Mouse (Mus musculus): ENCODE results near the gene Serinc5. TPM values are rescaled to one million over a fixed set of nuclear protein-coding genes. Genes with fewer than 3 reads are reported as not detected.

Serinc5 gene
- polyA plus RNA-seq, 1 experiment from 2014 or later: 7.0 TPM

DNA sequence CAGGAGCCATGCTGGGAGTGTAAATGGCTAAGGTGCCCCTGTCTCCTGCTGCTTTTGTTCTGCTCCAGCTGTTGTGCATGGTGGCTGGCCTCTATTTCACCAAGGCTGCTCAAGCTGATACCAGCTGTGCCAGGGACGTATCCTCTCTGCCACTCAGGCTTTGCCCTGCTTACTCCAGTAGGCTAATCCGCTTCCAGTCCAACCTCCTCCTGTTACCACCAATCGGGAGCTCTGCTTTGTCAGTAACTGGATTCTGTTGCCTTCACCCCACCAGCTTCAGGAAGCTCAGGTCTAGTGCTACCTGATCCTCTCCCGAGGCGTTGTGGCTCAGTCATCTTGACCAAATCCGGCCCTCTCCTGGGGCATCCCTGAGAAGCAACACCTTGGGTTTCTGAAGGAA is 33.9 kb downstream of the Serinc5 start:
- no peak for ATAC-seq (ENCODE audit: insufficient number of reproducible peaks, low FRiP score, low TSS enrichment, low read depth)

DNA sequence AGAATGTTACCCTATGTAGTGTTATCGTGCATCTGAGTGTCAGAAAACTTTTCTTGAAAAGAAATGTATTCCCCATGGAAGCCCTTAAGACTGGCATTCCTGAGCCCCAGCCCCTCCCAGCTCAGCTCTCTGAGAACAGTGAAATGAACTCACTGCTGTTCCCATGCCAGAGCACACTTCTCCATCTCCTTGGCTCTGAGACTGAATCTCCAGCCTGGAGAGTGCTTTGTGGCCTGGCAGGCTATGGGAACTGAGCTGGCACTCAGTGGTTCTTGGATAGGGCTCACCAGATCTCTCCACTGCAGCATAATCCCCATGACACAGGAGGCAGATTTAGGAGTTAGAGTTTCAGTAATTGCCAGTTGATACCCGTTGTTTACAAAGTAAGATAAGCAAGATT is 36.8 kb downstream of the Serinc5 start:
- Histone ChIP-seq H3K27me3 (ENCODE audit: control insufficient read depth, insufficient read depth, low read length) (no peaks in the 10 kb centered on the region), H3K9ac (ENCODE audit: low read length) (no peak overlapping the region), H3K27ac (replicated peaks; ENCODE audit: low read depth, low read length) (no peak overlapping the region), H3K4me3 (ENCODE audit: low read depth, low read length) (no peak overlapping the region), H3K9me3 (ENCODE audit: control insufficient read depth, low read length) (no peaks in the 10 kb centered on the region), H3K36me3 (ENCODE audit: control insufficient read depth, insufficient read depth, low read length) (no peaks in the 10 kb centered on the region), H3K4me2 (ENCODE audit: low read depth, severe bottlenecking) (no peak overlapping the region), H3K4me1 (ENCODE audit: control insufficient read depth, insufficient read depth, low read length) (no peaks in the 10 kb centered on the region)
- ATAC-seq (ENCODE audit: insufficient number of reproducible peaks, low FRiP score, low TSS enrichment, low read depth) (no peak), DNase-seq (ENCODE audit: low spot score) (no peak)
- WGBS: 89% methylated on average over 2 of the region's 2 CpGs

More for the DNA sequence above, 33.9 kb downstream of the Serinc5 start:
- no peaks in the 10 kb centered on the region for H3K27me3 ChIP-seq (ENCODE audit: control insufficient read depth, insufficient read depth, low read length)
- no peak overlapping the region for H3K4me3 ChIP-seq (ENCODE audit: low read depth, low read length)
- peaks cover 5% of the 10 kb centered on the region for H3K4me1 ChIP-seq (ENCODE audit: control insufficient read depth, insufficient read depth, low read length)
- H3K4me2 ChIP-seq (ENCODE audit: low read depth, severe bottlenecking): no peak overlapping the region
- no peaks in the 10 kb centered on the region for H3K9me3 ChIP-seq (ENCODE audit: control insufficient read depth, low read length)
- H3K36me3 ChIP-seq (ENCODE audit: control insufficient read depth, insufficient read depth, low read length): no peaks in the 10 kb centered on the region
- WGBS: 64% methylated on average over 6 of the region's 6 CpGs
- DNase-seq (ENCODE audit: low spot score): no peak
- no peak overlapping the region for H3K27ac ChIP-seq (replicated peaks; ENCODE audit: low read depth, low read length)
- no peak overlapping the region for H3K9ac ChIP-seq (ENCODE audit: low read length)

DNA sequence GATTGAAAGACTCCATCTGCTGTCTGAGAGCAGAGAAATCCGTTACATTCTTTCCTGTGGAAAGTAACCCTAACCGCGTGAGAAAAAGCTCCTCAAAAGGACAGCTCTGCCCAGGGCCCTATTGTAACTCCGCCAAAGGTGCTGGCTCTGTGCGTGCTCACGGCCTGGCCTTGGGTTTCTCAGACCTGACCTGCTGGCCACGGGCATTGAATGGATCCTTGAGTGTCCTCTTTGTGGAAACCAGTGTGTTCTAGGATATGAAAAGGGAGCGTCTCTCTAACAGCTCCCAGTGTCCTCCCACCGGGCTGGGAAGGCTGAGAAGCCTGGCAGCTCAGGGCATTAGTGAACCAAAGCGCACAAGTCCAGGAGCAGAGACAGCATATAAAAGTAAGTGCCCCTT is 38.2 kb downstream of the Serinc5 start:
- H3K4me1 ChIP-seq (ENCODE audit: control insufficient read depth, insufficient read depth, low read length): no peaks in the 10 kb centered on the region
- no peak overlapping the region for H3K9ac ChIP-seq (ENCODE audit: low read length)
- no peaks in the 10 kb centered on the region for H3K9me3 ChIP-seq (ENCODE audit: control insufficient read depth, low read length)
- DNase-seq (ENCODE audit: low spot score) (no peak), ATAC-seq (ENCODE audit: insufficient number of reproducible peaks, low FRiP score, low TSS enrichment, low read depth) (no peak)
- H3K27me3 ChIP-seq (ENCODE audit: control insufficient read depth, insufficient read depth, low read length): no peaks in the 10 kb centered on the region
- no peak overlapping the region for H3K27ac ChIP-seq (replicated peaks; ENCODE audit: low read depth, low read length)
- no peaks in the 10 kb centered on the region for H3K36me3 ChIP-seq (ENCODE audit: control insufficient read depth, insufficient read depth, low read length)
- WGBS: 86% methylated on average over 10 of the region's 10 CpGs
- H3K4me2 ChIP-seq (ENCODE audit: low read depth, severe bottlenecking): no peak overlapping the region
- H3K4me3 ChIP-seq (ENCODE audit: low read depth, low read length): no peak overlapping the region

DNA sequence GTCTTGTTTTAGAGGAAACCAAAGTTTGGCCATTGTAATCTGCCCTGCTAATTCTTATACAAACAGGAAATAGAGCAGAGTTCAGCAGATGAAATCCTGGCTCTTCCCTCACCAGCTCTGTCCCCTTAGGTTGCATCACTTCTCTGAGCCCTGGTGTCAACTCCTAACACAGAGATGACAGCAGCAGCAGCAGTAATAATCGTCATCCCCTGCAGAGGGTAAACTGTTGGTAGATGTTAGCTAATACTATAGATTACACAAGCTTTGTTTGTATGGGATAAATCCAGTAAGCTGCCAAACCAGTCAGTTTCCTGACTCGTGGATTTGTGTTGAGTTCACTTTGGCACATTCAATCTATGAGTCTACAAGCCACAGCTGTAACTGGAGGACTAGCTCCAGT is 40.1 kb downstream of the Serinc5 start:
- ATAC-seq (ENCODE audit: insufficient number of reproducible peaks, low FRiP score, low TSS enrichment, low read depth): no peak
- 74% methylated on average over 2 of the region's 2 CpGs for WGBS
- no peak overlapping the region for H3K9ac ChIP-seq (ENCODE audit: low read length)
- no peaks in the 10 kb centered on the region for H3K4me1 ChIP-seq (ENCODE audit: control insufficient read depth, insufficient read depth, low read length)
- no peak overlapping the region for H3K27ac ChIP-seq (replicated peaks; ENCODE audit: low read depth, low read length)
- no peak overlapping the region for H3K4me3 ChIP-seq (ENCODE audit: low read depth, low read length)
- H3K36me3 ChIP-seq (ENCODE audit: control insufficient read depth, insufficient read depth, low read length): no peaks in the 10 kb centered on the region
- H3K27me3 ChIP-seq (ENCODE audit: control insufficient read depth, insufficient read depth, low read length): no peaks in the 10 kb centered on the region
- DNase-seq (ENCODE audit: low spot score): no peak
- H3K4me2 ChIP-seq (ENCODE audit: low read depth, severe bottlenecking): no peak overlapping the region
- no peaks in the 10 kb centered on the region for H3K9me3 ChIP-seq (ENCODE audit: control insufficient read depth, low read length)

DNA sequence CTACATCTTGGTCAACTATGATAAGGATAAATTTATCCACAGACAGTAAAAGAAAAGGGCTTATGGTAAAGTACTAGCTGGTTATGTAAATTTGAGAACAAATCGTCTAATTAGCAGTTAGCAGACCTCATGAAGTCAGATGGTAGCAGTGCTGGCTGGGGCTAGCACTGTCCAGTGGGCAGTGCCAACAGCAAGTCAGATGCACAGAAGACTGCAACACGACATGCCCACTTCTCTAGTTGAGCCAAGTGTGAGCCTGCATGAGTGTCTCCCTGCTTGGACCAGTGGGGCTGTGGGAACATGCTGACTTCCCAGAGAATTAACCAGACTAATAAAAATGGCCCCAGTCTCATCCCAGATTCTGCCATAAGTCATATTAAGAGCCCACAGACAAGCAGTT is 41.6 kb downstream of the Serinc5 start:
- no peak overlapping the region for H3K9ac ChIP-seq (ENCODE audit: low read length)
- no peak overlapping the region for H3K4me2 ChIP-seq (ENCODE audit: low read depth, severe bottlenecking)
- H3K9me3 ChIP-seq (ENCODE audit: control insufficient read depth, low read length): no peaks in the 10 kb centered on the region
- WGBS: 81% methylated on average over 2 of the region's 2 CpGs
- no peak overlapping the region for H3K4me3 ChIP-seq (ENCODE audit: low read depth, low read length)
- H3K27me3 ChIP-seq (ENCODE audit: control insufficient read depth, insufficient read depth, low read length): no peaks in the 10 kb centered on the region
- no peaks in the 10 kb centered on the region for H3K4me1 ChIP-seq (ENCODE audit: control insufficient read depth, insufficient read depth, low read length)
- H3K36me3 ChIP-seq (ENCODE audit: control insufficient read depth, insufficient read depth, low read length): no peaks in the 10 kb centered on the region
- H3K27ac ChIP-seq (replicated peaks; ENCODE audit: low read depth, low read length): no peak overlapping the region
- ATAC-seq (ENCODE audit: insufficient number of reproducible peaks, low FRiP score, low TSS enrichment, low read depth) (no peak), DNase-seq (ENCODE audit: low spot score) (no peak)

DNA sequence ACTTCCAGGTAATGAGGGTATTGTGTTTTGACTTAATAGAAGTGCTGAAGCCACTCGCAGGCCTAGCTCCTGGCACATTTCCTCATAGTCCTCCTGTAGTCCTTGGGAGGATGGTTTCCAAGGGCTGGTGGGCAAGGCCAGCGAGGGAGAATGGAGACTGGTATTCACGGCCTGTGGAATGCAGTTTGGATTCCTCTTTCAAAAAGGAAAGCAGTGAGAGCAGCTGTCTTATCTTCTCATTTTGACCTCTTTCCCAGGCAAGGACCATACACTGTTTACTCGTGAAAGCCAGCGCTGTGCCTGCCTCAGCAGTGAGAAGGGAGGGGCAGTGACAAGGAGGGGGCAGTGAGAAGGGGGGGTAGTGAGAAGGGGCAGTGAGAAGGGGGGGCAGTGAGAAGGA is 42.4 kb downstream of the Serinc5 start:
- Histone ChIP-seq H3K9ac (ENCODE audit: low read length) (no peak overlapping the region), H3K4me2 (ENCODE audit: low read depth, severe bottlenecking) (no peak overlapping the region), H3K4me1 (ENCODE audit: control insufficient read depth, insufficient read depth, low read length) (no peaks in the 10 kb centered on the region), H3K9me3 (ENCODE audit: control insufficient read depth, low read length) (no peaks in the 10 kb centered on the region), H3K4me3 (ENCODE audit: low read depth, low read length) (no peak overlapping the region), H3K36me3 (ENCODE audit: control insufficient read depth, insufficient read depth, low read length) (no peaks in the 10 kb centered on the region), H3K27ac (replicated peaks; ENCODE audit: low read depth, low read length) (no peak overlapping the region), H3K27me3 (ENCODE audit: control insufficient read depth, insufficient read depth, low read length) (no peaks in the 10 kb centered on the region)
- 36% methylated on average over 5 of the region's 5 CpGs for WGBS
- ATAC-seq (ENCODE audit: insufficient number of reproducible peaks, low FRiP score, low TSS enrichment, low read depth) (no peak), DNase-seq (ENCODE audit: low spot score) (no peak)

DNA sequence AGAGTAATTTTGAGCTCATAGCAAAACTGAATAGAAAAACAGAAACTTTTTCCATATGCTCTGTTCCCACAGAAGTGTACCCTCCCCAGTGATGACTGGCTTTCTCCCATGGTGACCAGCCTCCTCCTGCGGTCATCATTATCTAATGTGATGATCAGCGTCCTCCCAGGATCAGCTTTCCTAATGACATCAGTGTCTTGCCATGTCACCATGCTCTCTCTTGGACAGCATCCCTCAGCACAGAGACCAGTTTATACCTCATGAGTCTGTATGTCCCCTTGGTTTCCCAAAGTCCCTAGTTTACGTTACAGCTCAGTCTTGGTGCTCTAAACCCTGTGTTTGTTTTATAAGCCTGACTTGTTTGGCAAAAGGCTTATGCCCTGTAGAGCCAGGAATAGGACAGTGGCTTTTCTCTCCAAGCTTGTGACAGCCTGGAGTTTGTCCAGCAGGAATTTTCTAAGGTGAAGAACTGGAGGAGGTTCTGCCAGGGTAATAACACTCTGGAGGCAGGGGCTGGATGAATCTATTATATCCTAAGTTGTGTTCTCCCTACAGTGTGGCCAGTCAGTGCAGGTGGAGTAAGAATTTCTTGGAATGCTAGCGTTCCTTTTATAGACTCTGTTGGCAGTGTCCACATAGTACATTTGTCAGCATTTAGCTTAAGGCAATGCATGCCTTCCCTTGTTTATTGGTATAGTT is 46.1 kb downstream of the Serinc5 start:
- H3K4me2 ChIP-seq (ENCODE audit: low read depth, severe bottlenecking): no peak overlapping the region
- no peak overlapping the region for H3K4me3 ChIP-seq (ENCODE audit: low read depth, low read length)
- no peaks in the 10 kb centered on the region for H3K9me3 ChIP-seq (ENCODE audit: control insufficient read depth, low read length)
- no peak overlapping the region for H3K9ac ChIP-seq (ENCODE audit: low read length)
- H3K36me3 ChIP-seq (ENCODE audit: control insufficient read depth, insufficient read depth, low read length): no peaks in the 10 kb centered on the region
- ATAC-seq (ENCODE audit: insufficient number of reproducible peaks, low FRiP score, low TSS enrichment, low read depth) (no peak), DNase-seq (ENCODE audit: low spot score) (no peak)
- no peaks in the 10 kb centered on the region for H3K27me3 ChIP-seq (ENCODE audit: control insufficient read depth, insufficient read depth, low read length)
- 80% methylated on average over 4 of the region's 4 CpGs for whole genome bisulfite sequencing
- H3K27ac ChIP-seq (replicated peaks; ENCODE audit: low read depth, low read length): no peak overlapping the region
- no peaks in the 10 kb centered on the region for H3K4me1 ChIP-seq (ENCODE audit: control insufficient read depth, insufficient read depth, low read length)

DNA sequence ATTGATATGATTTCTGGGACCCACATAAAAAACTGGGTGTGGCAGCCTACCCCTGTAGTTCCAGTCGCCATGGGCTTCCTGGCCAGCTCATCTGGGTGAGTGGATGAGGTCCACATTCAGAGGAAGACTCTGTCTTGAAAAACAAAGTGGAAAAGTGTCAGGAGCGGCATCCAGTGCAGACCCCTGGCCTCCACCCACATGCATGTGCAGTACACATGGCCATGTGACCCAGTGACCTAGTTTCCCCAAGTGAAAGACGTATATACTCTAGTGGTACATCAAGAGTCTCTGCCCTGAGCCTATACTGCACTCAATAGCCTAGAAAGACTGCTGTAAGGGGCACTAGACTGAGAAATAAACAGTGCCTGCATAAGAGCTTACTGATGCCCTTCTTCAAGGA is 48.7 kb downstream of the Serinc5 start:
- DNase-seq (ENCODE audit: low spot score): no peak
- no peaks in the 10 kb centered on the region for H3K9me3 ChIP-seq (ENCODE audit: control insufficient read depth, low read length)
- no peak for ATAC-seq (ENCODE audit: insufficient number of reproducible peaks, low FRiP score, low TSS enrichment, low read depth)
- H3K9ac ChIP-seq (ENCODE audit: low read length): no peak overlapping the region
- WGBS: 79% methylated on average over 3 of the region's 3 CpGs
- no peaks in the 10 kb centered on the region for H3K27me3 ChIP-seq (ENCODE audit: control insufficient read depth, insufficient read depth, low read length)
- H3K36me3 ChIP-seq (ENCODE audit: control insufficient read depth, insufficient read depth, low read length): 0 out of 2 replicates have a peak, but pooled peaks cover 2% of the 10 kb centered on the region
- no peak overlapping the region for H3K4me2 ChIP-seq (ENCODE audit: low read depth, severe bottlenecking)
- H3K4me3 ChIP-seq (ENCODE audit: low read depth, low read length): no peak overlapping the region
- no peak overlapping the region for H3K27ac ChIP-seq (replicated peaks; ENCODE audit: low read depth, low read length)
- H3K4me1 ChIP-seq (ENCODE audit: control insufficient read depth, insufficient read depth, low read length): no peaks in the 10 kb centered on the region
